Mouse (Mus musculus) heart, adult 2 months (tissue): ENCODE measurements around the gene Fbxo7. TPM values are rescaled to one million over a fixed set of nuclear protein-coding genes. Genes with fewer than 3 reads are reported as not detected.

ENCODE experiments used
- DNase-seq, 2 experiments: peaks; one replicate each; pipeline ENCODE4 v3.0.0; 2021
- H3K27ac ChIP-seq: fragments of 200-600 bp; 2 replicates; pipeline ENCODE4 v1.8.1; 2022
- H3K27me3 ChIP-seq: fragments of 200-500 bp; 2 replicates; pipeline ENCODE4 v1.6.1; 2012; ENCODE audit warnings: mild to moderate bottlenecking, low read length, inconsistent platforms, mixed read lengths; ENCODE audit not compliant: control insufficient read depth, insufficient read depth
- H3K36me3 ChIP-seq: fragments of 200-500 bp; 2 replicates; pipeline ENCODE4 v1.6.1; 2012; ENCODE audit warnings: low read length, inconsistent platforms; ENCODE audit not compliant: control insufficient read depth, insufficient read depth
- H3K4me1 ChIP-seq: fragments of 200-500 bp; 2 replicates; pipeline ENCODE4 v1.6.1; 2011; ENCODE audit warnings: low read length; ENCODE audit not compliant: control insufficient read depth, insufficient read depth
- H3K4me3 ChIP-seq: fragments of 200-600 bp; 2 replicates; pipeline ENCODE4 v1.8.1; 2022
- H3K79me2 ChIP-seq: fragments of 200-500 bp; replicated peaks from 2 replicates; pipeline ENCODE4 v1.6.1; 2012; ENCODE audit warnings: mild to moderate bottlenecking, inconsistent platforms, low read length, moderate library complexity, mixed read lengths; ENCODE audit not compliant: control insufficient read depth, insufficient read depth
- H3K9ac ChIP-seq: fragments of 200-500 bp; 2 replicates; pipeline ENCODE4 v1.6.1; 2012; ENCODE audit warnings: low read depth, mild to moderate bottlenecking, control low read depth, inconsistent platforms, low read length, mixed read lengths
- CTCF ChIP-seq: fragments of 200-600 bp; IDR thresholded peaks from 2 replicates; pipeline ENCODE4 v1.8.1; 2022; ENCODE audit warnings: antibody characterized with exemption, mild to moderate bottlenecking, moderate library complexity
- EP300 ChIP-seq: fragments of 200-500 bp; IDR thresholded peaks from 2 replicates; pipeline ENCODE4 v1.6.1; 2011; ENCODE audit warnings: low read depth, low read length, control low read depth; ENCODE audit not compliant: insufficient read depth
- POLR2A ChIP-seq: fragments of 200-500 bp; IDR thresholded peaks from 2 replicates; pipeline ENCODE4 v1.6.1; 2011; ENCODE audit warnings: mild to moderate bottlenecking, low read depth, low read length, control low read depth; ENCODE audit not compliant: insufficient read depth
- WGBS: fragments of 180-500 bp; shearing (Covaris S2); methylation state at CpG from one replicate; pipeline ENCODE4 v1.1.7; 2018; 5-methylcytosine and 5-hydroxymethylcytosine counted together
- intact Hi-C: fragments of 180-260 bp; cut with DNase I; formaldehyde crosslinking; loops from one replicate; pipeline ENCODE4 v1.15.1; 2025
- polyA plus RNA-seq: library from polyadenylated mRNA; depleted of rRNA; stranded (reverse); fragments of >200 nt; gene quantifications from 2 replicates; pipeline ENCODE4 v1.2.3, GENCODE M21; 2012
- total RNA-seq, 2 experiments: library from RNA; stranded (reverse); gene quantifications; 2 replicates each; pipeline ENCODE4 v1.2.3; 2021

Fbxo7 gene
- total and polyA plus RNA-seq, 3 experiments = 13.2 to 16.7 (median 16.2) TPM

DNA sequence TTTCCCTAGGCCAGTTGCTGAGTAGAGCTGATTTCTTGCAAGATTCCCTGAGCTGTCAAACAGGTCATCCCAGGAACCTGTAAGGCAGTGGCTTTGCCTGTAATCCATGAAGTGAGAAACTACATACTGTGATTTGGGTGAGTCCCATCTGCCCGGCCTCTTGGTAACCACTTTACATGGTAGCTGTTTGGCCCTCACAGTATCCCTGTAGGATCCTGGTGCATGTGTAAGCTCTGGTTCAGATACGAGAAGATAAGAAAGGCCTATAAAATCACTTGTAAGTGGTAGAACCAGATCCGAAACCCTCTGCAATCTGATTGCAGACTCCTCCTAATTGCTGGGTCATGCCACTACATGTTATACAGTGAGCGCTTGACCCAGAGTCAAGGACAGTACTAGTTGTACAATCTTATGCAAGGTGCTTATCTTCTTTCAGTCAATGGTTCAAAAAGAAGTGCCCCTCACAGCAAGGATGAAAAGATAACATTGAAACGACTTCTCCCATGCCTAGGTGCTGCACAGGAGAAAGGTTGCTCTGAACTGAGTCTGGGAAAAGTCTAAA is 27.1 kb upstream of the Fbxo7 start:
- H3K79me2 ChIP-seq = no peaks in the 10 kb centered on the region
- H3K27me3 ChIP-seq = no peaks in the 10 kb centered on the region
- H3K4me1 ChIP-seq = no peaks in the 10 kb centered on the region
- 72% methylated on average over 5 of the region's 5 CpGs for whole genome bisulfite sequencing
- H3K9ac ChIP-seq = no peak overlapping the region
- H3K36me3 ChIP-seq = no peaks in the 10 kb centered on the region
- H3K27ac ChIP-seq = no peak overlapping the region
- no peak for DNase-seq
- intact Hi-C loops = no loop called here
- TF ChIP-seq EP300 (no peak), POLR2A (no peak), CTCF (no peak)
- H3K4me3 ChIP-seq = no peak overlapping the region

GRCm38 (mm10) chr10:86000447-86000846 is 21.3 kb upstream of the Fbxo7 start:
- H3K36me3 ChIP-seq = no peaks in the 10 kb centered on the region
- 88% methylated on average over 4 of the region's 4 CpGs for WGBS
- no peaks in the 10 kb centered on the region for H3K4me1 ChIP-seq
- no peak for TF ChIP-seq EP300
- H3K4me3 ChIP-seq = no peak overlapping the region
- H3K27ac ChIP-seq = no peak overlapping the region
- intact Hi-C loops = no loop called here
- no peaks in the 10 kb centered on the region for H3K27me3 ChIP-seq
- DNase-seq = no peak
- no peaks in the 10 kb centered on the region for H3K79me2 ChIP-seq
- no peak overlapping the region for H3K9ac ChIP-seq

- 67% methylated on average over 5 of the region's 5 CpGs for WGBS
- no peak for TF ChIP-seq CTCF
- no peak for TF ChIP-seq POLR2A
- TF ChIP-seq EP300 = no peak
- Histone ChIP-seq H3K4me1 (no peaks in the 10 kb centered on the region), H3K79me2 (no peaks in the 10 kb centered on the region), H3K27me3 (no peaks in the 10 kb centered on the region), H3K9ac (no peak overlapping the region), H3K4me3 (no peak overlapping the region), H3K27ac (no peak overlapping the region), H3K36me3 (no peaks in the 10 kb centered on the region)
- intact Hi-C loops = no loop called here
- no peak for DNase-seq
Measured at GRCm38 (mm10) chr10:86006455-86006854, 15.3 kb upstream of the Fbxo7 start.

GRCm38 (mm10) chr10:86009688-86010087 is 12.1 kb upstream of the Fbxo7 start:
- 74% methylated on average over 2 of the region's 2 CpGs for WGBS
- Histone ChIP-seq H3K9ac (no peak overlapping the region), H3K36me3 (no peaks in the 10 kb centered on the region), H3K27me3 (no peaks in the 10 kb centered on the region), H3K4me1 (no peaks in the 10 kb centered on the region), H3K27ac (no peak overlapping the region), H3K4me3 (no peak overlapping the region), H3K79me2 (no peaks in the 10 kb centered on the region)
- DNase-seq = no peak
- intact Hi-C loops = no loop called here
- no peak for TF ChIP-seq POLR2A
- TF ChIP-seq EP300 = no peak
- no peak for TF ChIP-seq CTCF

DNA sequence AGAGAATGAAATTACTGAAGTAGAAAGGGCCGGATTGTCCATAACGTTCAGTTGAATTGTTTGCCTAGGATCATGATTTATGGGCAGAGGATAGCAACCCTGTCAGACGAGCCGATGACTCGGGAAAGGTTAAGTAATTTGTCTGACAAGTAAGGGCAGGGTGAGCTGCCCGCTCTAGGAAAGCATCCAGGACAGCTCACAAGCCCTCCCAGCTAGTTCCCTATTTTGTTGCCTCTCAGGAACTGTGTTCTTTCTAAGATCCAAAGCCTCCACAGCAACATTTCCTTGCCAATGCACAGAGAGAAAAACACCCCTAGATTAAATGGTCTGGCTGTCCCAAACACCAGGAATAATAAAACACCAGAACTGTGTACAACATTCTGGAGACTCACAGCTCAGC is 11.1 kb upstream of the Fbxo7 start:
- intact Hi-C loops = no loop called here
- TF ChIP-seq POLR2A = no peak
- TF ChIP-seq EP300 = no peak
- no peak for TF ChIP-seq CTCF
- WGBS = 64% methylated on average over 6 of the region's 6 CpGs

DNA sequence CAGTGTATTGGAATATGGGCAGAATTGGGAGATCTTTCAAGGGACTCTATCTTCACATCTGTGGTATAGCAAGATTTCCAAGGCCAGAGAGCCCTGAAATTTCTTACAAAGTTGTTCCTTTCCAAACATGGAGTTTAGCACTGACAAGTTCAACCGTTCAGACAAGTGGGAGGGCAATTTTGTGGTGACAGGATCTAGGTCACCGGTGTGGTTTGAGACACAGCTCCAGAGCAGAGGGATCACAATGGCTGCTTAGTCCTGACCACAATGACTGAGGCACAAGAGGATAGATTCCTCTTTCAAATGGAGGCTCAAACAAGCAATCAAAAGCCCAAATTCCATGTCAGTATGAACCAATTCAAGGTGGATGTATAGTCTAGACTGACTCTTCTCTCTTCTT is 10.6 kb upstream of the Fbxo7 start:
- no peak for DNase-seq
- no peaks in the 10 kb centered on the region for H3K36me3 ChIP-seq
- no peak overlapping the region for H3K27ac ChIP-seq
- no peaks in the 10 kb centered on the region for H3K79me2 ChIP-seq
- no peak overlapping the region for H3K4me3 ChIP-seq
- no peaks in the 10 kb centered on the region for H3K27me3 ChIP-seq
- 82% methylated on average over 2 of the region's 2 CpGs for WGBS
- intact Hi-C loops = no loop called here
- H3K4me1 ChIP-seq = no peaks in the 10 kb centered on the region
- no peak overlapping the region for H3K9ac ChIP-seq
- no peak for TF ChIP-seq POLR2A
- no peak for TF ChIP-seq CTCF

More for the DNA sequence above, 11.1 kb upstream of the Fbxo7 start:
- no peak overlapping the region for H3K4me3 ChIP-seq
- no peaks in the 10 kb centered on the region for H3K4me1 ChIP-seq
- no peak overlapping the region for H3K27ac ChIP-seq
- no peak for DNase-seq
- H3K79me2 ChIP-seq = no peaks in the 10 kb centered on the region
- H3K27me3 ChIP-seq = no peaks in the 10 kb centered on the region
- no peaks in the 10 kb centered on the region for H3K36me3 ChIP-seq
- H3K9ac ChIP-seq = no peak overlapping the region
